Mouse (Mus musculus): ENCODE data around the gene C2. TPM values are rescaled to one million over a fixed set of nuclear protein-coding genes. Genes with fewer than 3 reads are reported as not detected.
A peak's percentile ranks its signal among the peaks of the same experiment; 100 is the strongest.

C2 gene
- polyA plus RNA-seq, 1 experiment from 2014 or later, result 0.84 TPM

GRCm38 (mm10) chr17:34865981-34866380, 32.1 kb downstream of the C2 start:
- Histone ChIP-seq H3K4me1 (no peaks in the 10 kb centered on the region), H3K9ac (no peak overlapping the region), H3K27ac (replicated peaks) (no peak overlapping the region), H3K4me3 (no peak overlapping the region), H3K36me3 (no peaks in the 10 kb centered on the region), H3K9me3 (no peaks in the 10 kb centered on the region), H3K27me3 (replicated peaks) (peaks cover 36% of the 10 kb centered on the region), H3K4me2 (no peak overlapping the region)
- no peak for ATAC-seq (ENCODE audit: extremely low read depth, insufficient number of reproducible peaks, low FRiP score, low TSS enrichment)
- WGBS, result 49% methylated on average over 7 of the region's 7 CpGs

- peaks cover 7% of the 10 kb centered on the region; the same call in 1 of the 2 replicates for H3K36me3 ChIP-seq
- H3K9me3 ChIP-seq, result no peaks in the 10 kb centered on the region
- H3K4me3 ChIP-seq, result no peak within 1 kb of the TSS
- H3K4me2 ChIP-seq, result no peak within 1 kb of the TSS
- no peak within 1 kb of the TSS for H3K9ac ChIP-seq
- 64% methylated on average over 8 of the region's 8 CpGs for WGBS
- H3K4me1 ChIP-seq, result no peaks in the 10 kb centered on the region
- peaks cover 43% of the 10 kb centered on the region for H3K27me3 ChIP-seq (replicated peaks)
- no peak for ATAC-seq (ENCODE audit: extremely low read depth, insufficient number of reproducible peaks, low FRiP score, low TSS enrichment)
- H3K27ac ChIP-seq (replicated peaks), result no peak within 1 kb of the TSS
Measured at GRCm38 (mm10) chr17:34862416-34863081, 35.5 kb downstream of the C2 start, which contains the start of gene Cfb. TSS of gene Cfb (minus strand) at chr17:34862518.

- Histone ChIP-seq H3K9ac (no peak overlapping the region), H3K4me1 (no peaks in the 10 kb centered on the region), H3K27me3 (replicated peaks) (peaks cover 43% of the 10 kb centered on the region), H3K27ac (replicated peaks) (no peak overlapping the region), H3K36me3 (peaks cover 13% of the 10 kb centered on the region), H3K9me3 (no peaks in the 10 kb centered on the region), H3K4me3 (no peak overlapping the region), H3K4me2 (no peak overlapping the region)
- no peak for ATAC-seq (ENCODE audit: extremely low read depth, insufficient number of reproducible peaks, low FRiP score, low TSS enrichment)
- WGBS, result 58% methylated on average over 13 of the region's 13 CpGs
Measured at GRCm38 (mm10) chr17:34861704-34862415, 36.2 kb downstream of the C2 start.

GRCm38 (mm10) chr17:34860514-34860913, 37.6 kb downstream of the C2 start:
- H3K4me1 ChIP-seq, result no peaks in the 10 kb centered on the region; the same call in 1 of the 2 replicates
- no peak overlapping the region for H3K4me3 ChIP-seq
- WGBS, result 78% methylated on average over 9 of the region's 9 CpGs
- peaks cover 24% of the 10 kb centered on the region for H3K36me3 ChIP-seq
- no peak overlapping the region for H3K27ac ChIP-seq (replicated peaks)
- no peak overlapping the region for H3K9ac ChIP-seq
- H3K9me3 ChIP-seq, result no peaks in the 10 kb centered on the region
- peaks cover 43% of the 10 kb centered on the region for H3K27me3 ChIP-seq (replicated peaks)
- no peak for ATAC-seq (ENCODE audit: extremely low read depth, insufficient number of reproducible peaks, low FRiP score, low TSS enrichment)
- H3K4me2 ChIP-seq, result no peak overlapping the region

- Histone ChIP-seq H3K27me3 (replicated peaks) (peaks cover 30% of the 10 kb centered on the region), H3K9ac (no peak overlapping the region), H3K4me1 (no peaks in the 10 kb centered on the region; the same call in 1 of the 2 replicates), H3K4me3 (no peak overlapping the region), H3K27ac (replicated peaks) (no peak overlapping the region), H3K4me2 (no peak overlapping the region), H3K9me3 (no peaks in the 10 kb centered on the region), H3K36me3 (peaks cover 41% of the 10 kb centered on the region)
- no peak for ATAC-seq (ENCODE audit: extremely low read depth, insufficient number of reproducible peaks, low FRiP score, low TSS enrichment)
- WGBS, result 69% methylated on average over 4 of the region's 4 CpGs
Measured at GRCm38 (mm10) chr17:34858670-34859069, 39.4 kb downstream of the C2 start.

- Histone ChIP-seq H3K27me3 (replicated peaks) (peaks cover 6% of the 10 kb centered on the region), H3K9ac (peak overlapping the region; percentile 60; the same call in 1 of the 2 replicates), H3K4me1 (peaks cover 7% of the 10 kb centered on the region), H3K27ac (replicated peaks) (no peak overlapping the region), H3K4me2 (no peak overlapping the region), H3K9me3 (no peaks in the 10 kb centered on the region), H3K4me3 (no peak overlapping the region), H3K36me3 (peaks cover 58% of the 10 kb centered on the region)
- no peak for ATAC-seq (ENCODE audit: extremely low read depth, insufficient number of reproducible peaks, low FRiP score, low TSS enrichment)
- 31% methylated on average over 3 of the region's 3 CpGs for WGBS
Measured at GRCm38 (mm10) chr17:34855825-34856224, 42.2 kb downstream of the C2 start.

- H3K4me1 ChIP-seq, result peaks cover 11% of the 10 kb centered on the region
- peaks cover 58% of the 10 kb centered on the region for H3K36me3 ChIP-seq
- WGBS, result 77% methylated on average over 3 of the region's 3 CpGs
- no peaks in the 10 kb centered on the region for H3K27me3 ChIP-seq (replicated peaks)
- no peak overlapping the region for H3K4me2 ChIP-seq
- H3K9me3 ChIP-seq, result no peaks in the 10 kb centered on the region
- no peak for ATAC-seq (ENCODE audit: extremely low read depth, insufficient number of reproducible peaks, low FRiP score, low TSS enrichment)
- no peak overlapping the region for H3K4me3 ChIP-seq
- no peak overlapping the region for H3K27ac ChIP-seq (replicated peaks)
- no peak overlapping the region for H3K9ac ChIP-seq
Measured at GRCm38 (mm10) chr17:34854761-34855160, 43.3 kb downstream of the C2 start.

- ATAC-seq (ENCODE audit: extremely low read depth, insufficient number of reproducible peaks, low FRiP score, low TSS enrichment), result no peak
- 71% methylated on average over 8 of the region's 8 CpGs for WGBS
Measured at GRCm38 (mm10) chr17:34853511-34853910, 44.6 kb downstream of the C2 start.

GRCm38 (mm10) chr17:34850517-34851125, 47.4 kb downstream of the C2 start:
- H3K4me3 ChIP-seq, result peak overlapping the region; percentile 97
- H3K9me3 ChIP-seq, result no peaks in the 10 kb centered on the region
- peak overlapping the region; percentile 94 for H3K9ac ChIP-seq
- 2% methylated on average over 25 of the region's 25 CpGs for WGBS
- peak overlapping the region; percentile 25; the same call in 1 of the 2 replicates for H3K27ac ChIP-seq (replicated peaks)
- H3K36me3 ChIP-seq, result peaks cover 62% of the 10 kb centered on the region
- ATAC-seq (ENCODE audit: extremely low read depth, insufficient number of reproducible peaks, low FRiP score, low TSS enrichment), result no peak
- H3K4me2 ChIP-seq, result peak overlapping the region; percentile 98
- peaks cover 18% of the 10 kb centered on the region for H3K4me1 ChIP-seq
- no peaks in the 10 kb centered on the region for H3K27me3 ChIP-seq (replicated peaks)

More at GRCm38 (mm10) chr17:34853511-34853910, 44.6 kb downstream of the C2 start:
- no peak overlapping the region for H3K9ac ChIP-seq
- H3K4me2 ChIP-seq, result no peak overlapping the region
- H3K9me3 ChIP-seq, result no peaks in the 10 kb centered on the region
- H3K4me3 ChIP-seq, result no peak overlapping the region
- no peaks in the 10 kb centered on the region for H3K27me3 ChIP-seq (replicated peaks)
- H3K36me3 ChIP-seq, result peaks cover 58% of the 10 kb centered on the region
- H3K27ac ChIP-seq (replicated peaks), result no peak overlapping the region
- H3K4me1 ChIP-seq, result peaks cover 18% of the 10 kb centered on the region

- peak within 1 kb of the TSS; percentile 25; the same call in 1 of the 2 replicates for H3K27ac ChIP-seq (replicated peaks)
- H3K9me3 ChIP-seq, result no peaks in the 10 kb centered on the region
- WGBS, result under 1% methylated on average over 57 of the region's 65 CpGs
- peak; percentile 97 for ATAC-seq (ENCODE audit: extremely low read depth, insufficient number of reproducible peaks, low FRiP score, low TSS enrichment)
- H3K27me3 ChIP-seq (replicated peaks), result no peaks in the 10 kb centered on the region
- peak within 1 kb of the TSS; percentile 97 for H3K4me3 ChIP-seq
- peaks cover 18% of the 10 kb centered on the region for H3K4me1 ChIP-seq
- H3K36me3 ChIP-seq, result peaks cover 63% of the 10 kb centered on the region
- peak within 1 kb of the TSS; percentile 94 for H3K9ac ChIP-seq
- H3K4me2 ChIP-seq, result peak within 1 kb of the TSS; percentile 98
Measured at GRCm38 (mm10) chr17:34849722-34850516, 48.1 kb downstream of the C2 start, which contains the start of the genes Skiv2l and Nelfe. TSS of gene Skiv2l (minus strand) at chr17:34850210. TSS of gene Nelfe (plus strand) at chr17:34850391.

GRCm38 (mm10) chr17:34847615-34848014, 50.5 kb downstream of the C2 start:
- Histone ChIP-seq H3K9me3 (no peaks in the 10 kb centered on the region), H3K36me3 (peaks cover 63% of the 10 kb centered on the region), H3K27me3 (replicated peaks) (no peaks in the 10 kb centered on the region), H3K4me1 (peaks cover 18% of the 10 kb centered on the region), H3K4me2 (no peak overlapping the region), H3K4me3 (no peak overlapping the region), H3K9ac (no peak overlapping the region), H3K27ac (replicated peaks) (no peak overlapping the region)
- WGBS, result 84% methylated on average over 7 of the region's 7 CpGs
- ATAC-seq (ENCODE audit: extremely low read depth, insufficient number of reproducible peaks, low FRiP score, low TSS enrichment), result no peak
